Mouse (Mus musculus): ENCODE results near the gene Krtap19-9b. TPM values are rescaled to one million over a fixed set of nuclear protein-coding genes. Genes with fewer than 3 reads are reported as not detected.

Gene Krtap19-9b
- not detected in 2 replicates for polyA plus RNA-seq (2015; fragmentation: Nextera tagmentation; extraction: Ambion mirVana)

DNA sequence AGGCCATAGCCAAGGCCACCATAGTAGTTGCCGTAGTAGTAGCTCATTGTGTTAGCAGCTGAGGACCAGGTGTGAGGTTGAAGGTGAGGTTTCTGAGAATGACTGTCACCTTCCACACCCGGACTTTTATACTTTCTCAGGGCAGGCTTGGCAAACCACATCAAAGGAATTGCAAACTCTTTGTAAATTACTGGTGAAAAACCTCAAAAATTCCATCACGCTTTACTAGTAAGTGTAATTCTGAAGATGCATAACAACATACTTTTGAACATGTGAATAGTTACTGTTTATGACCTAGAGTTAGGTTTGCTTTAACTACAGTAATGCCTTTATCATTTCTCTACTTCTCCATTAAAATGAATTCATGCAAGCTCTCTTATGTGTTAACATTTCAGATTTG, at the start of gene Krtap19-9b:
Krtap19-9b (minus strand) TSS at position 101 of the 400 bp plus-strand sequence.
- DNase-seq (ENCODE audit: low spot score): no peak

GRCm38 (mm10) chr16:88962773-88963172, 30.7 kb upstream of the Krtap19-9b start, which contains the start of gene Krtap16-3:
Krtap16-3 (minus strand) TSS chr16:88962873.
- no peak for DNase-seq (ENCODE audit: low spot score)

DNA sequence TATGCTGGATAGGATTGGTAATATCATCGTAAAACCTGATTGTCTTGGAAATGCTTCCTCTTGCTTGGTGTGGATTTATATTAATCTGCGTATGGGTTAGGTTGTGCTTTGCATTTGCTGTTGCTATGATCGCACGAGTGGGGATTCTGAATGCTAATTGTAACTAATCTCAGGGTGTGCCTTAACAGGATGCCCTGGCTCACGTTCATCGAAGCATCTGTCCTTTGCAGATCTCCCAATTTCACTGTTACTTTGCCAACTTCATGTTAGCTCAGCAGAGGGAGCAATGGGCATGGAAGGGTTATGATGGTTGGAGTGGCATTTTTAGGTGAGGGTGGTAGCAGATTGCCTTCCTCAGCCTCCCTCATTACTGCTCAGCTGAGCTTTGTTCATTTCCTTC, 9.0 kb upstream of the Krtap19-9b start:
- no peak for DNase-seq (ENCODE audit: low spot score)

DNA sequence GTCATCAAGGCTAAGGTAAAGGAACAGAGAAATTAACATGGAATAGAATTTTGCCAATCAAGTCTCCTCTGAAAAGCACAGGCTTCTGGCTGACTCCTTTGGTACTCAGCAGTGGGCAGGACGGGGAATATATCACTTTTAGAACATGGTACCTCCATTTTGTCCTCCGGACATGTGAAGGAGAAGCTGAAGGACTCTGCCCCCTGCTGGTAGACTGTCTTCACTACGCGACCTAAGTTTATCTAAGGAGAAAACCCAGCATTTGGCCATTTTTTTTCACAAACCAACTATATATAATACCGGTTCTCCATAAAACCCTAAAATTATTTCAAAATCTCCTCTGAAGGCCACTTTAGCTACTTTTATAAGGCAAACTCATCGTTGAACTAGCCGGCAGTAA, 6.2 kb upstream of the Krtap19-9b start:
- no peak for DNase-seq (ENCODE audit: low spot score)

DNA sequence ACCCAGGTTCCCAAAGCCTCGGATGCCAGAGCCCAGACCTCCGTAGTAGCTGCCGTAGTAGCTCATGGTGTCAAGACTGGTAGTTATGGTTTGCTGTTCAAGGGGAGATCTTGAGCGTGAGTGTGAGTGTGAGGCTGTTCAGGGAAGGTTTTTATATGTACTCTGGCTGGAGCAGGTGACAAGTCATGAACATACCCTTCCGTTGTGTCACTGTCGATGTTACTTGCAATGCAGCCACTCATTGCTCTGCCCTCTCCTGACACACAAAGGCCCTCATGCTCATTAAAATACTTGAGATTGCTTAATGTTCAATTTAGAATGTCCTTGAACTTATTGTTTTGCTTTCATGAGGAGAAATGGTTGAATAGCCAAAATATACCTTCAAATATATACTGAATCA, 35.7 kb downstream of the Krtap19-9b start, which contains the start of gene Krtap19-5:
Krtap19-5 (minus strand) TSS at position 101 of the 400 bp plus-strand sequence.
- DNase-seq (ENCODE audit: low spot score): no peak

DNA sequence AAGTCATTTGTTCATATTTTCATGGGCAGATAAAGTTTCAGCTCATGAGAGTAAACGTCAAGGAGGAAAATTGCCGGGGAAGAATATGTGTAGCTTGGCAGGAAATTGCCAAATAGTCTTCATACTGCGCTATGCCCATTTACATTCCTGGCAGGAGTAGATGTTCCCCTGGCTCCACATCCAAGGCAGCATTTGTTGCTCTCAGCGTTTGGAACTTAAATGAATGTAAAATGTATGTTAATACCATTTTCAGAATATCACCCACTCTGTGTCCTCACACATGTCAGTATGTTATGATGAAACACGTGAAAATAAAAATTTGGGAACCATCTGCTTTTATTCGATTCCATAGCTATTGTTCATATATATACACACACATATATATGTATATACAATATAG, 45.2 kb downstream of the Krtap19-9b start:
- no peak for DNase-seq (ENCODE audit: low spot score)

DNA sequence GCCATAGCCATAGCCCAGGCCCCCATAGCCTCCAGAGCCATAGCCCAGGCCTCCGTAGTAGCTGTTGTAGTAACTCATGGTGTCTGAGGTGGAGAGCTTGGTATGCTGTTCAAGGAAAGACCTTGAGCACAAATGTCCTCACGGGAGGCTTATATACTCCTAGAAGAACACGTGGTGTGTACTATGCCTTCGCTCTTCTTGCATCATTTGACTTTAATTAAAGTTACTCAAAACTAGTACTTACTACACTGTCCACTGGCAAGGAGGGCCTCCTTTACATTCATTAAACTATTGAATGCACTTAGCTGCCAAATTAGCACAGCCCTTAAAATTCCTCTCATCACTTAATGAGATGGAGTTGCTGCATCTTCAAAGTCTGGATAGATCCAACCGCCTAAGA, 47.1 kb downstream of the Krtap19-9b start, which contains the start of gene Krtap19-4:
Krtap19-4 (minus strand) TSS at position 101 of the 400 bp plus-strand sequence.
- no peak for DNase-seq (ENCODE audit: low spot score)

Other genes starting within 250 kb of the Krtap19-9b start
- gene 2310061N02Rik, start 224.3 kb downstream of the Krtap19-9b start, polyA plus RNA-seq (2015; fragmentation: Nextera tagmentation; extraction: Ambion mirVana): not detected in 2 replicates
- gene Krtap13-1, start 203.4 kb downstream of the Krtap19-9b start, polyA plus RNA-seq (2015; fragmentation: Nextera tagmentation; extraction: Ambion mirVana): not detected in 2 replicates
- gene Krtap13, start 180.6 kb downstream of the Krtap19-9b start, polyA plus RNA-seq (2015; fragmentation: Nextera tagmentation; extraction: Ambion mirVana): not detected in 2 replicates
- gene 2310034C09Rik, start 173.4 kb downstream of the Krtap19-9b start, polyA plus RNA-seq (2015; fragmentation: Nextera tagmentation; extraction: Ambion mirVana): 0.13 TPM in 1 of 2 replicates, not detected in the other
- gene 2310057N15Rik, start 158.1 kb downstream of the Krtap19-9b start, polyA plus RNA-seq (2015; fragmentation: Nextera tagmentation; extraction: Ambion mirVana): not detected in 2 replicates
- gene Gm5965, start 154.4 kb downstream of the Krtap19-9b start, polyA plus RNA-seq (2015; fragmentation: Nextera tagmentation; extraction: Ambion mirVana): not detected in 2 replicates
- gene Gm20741, start 120.0 kb downstream of the Krtap19-9b start, polyA plus RNA-seq (2015; fragmentation: Nextera tagmentation; extraction: Ambion mirVana): not detected in 2 replicates
- gene Krtap15, start 112.0 kb downstream of the Krtap19-9b start, polyA plus RNA-seq (2015; fragmentation: Nextera tagmentation; extraction: Ambion mirVana): not detected in 2 replicates
- gene Krtap14, start 106.1 kb downstream of the Krtap19-9b start, polyA plus RNA-seq (2015; fragmentation: Nextera tagmentation; extraction: Ambion mirVana): not detected in 2 replicates
- not detected in 2 replicates for gene Krtap19-1, start 62.9 kb downstream of the Krtap19-9b start, polyA plus RNA-seq (2015; fragmentation: Nextera tagmentation; extraction: Ambion mirVana)
- not detected in 2 replicates for gene Krtap19-2, start 58.0 kb downstream of the Krtap19-9b start, polyA plus RNA-seq (2015; fragmentation: Nextera tagmentation; extraction: Ambion mirVana)
- gene Krtap19-3, start 54.2 kb downstream of the Krtap19-9b start, polyA plus RNA-seq (2015; fragmentation: Nextera tagmentation; extraction: Ambion mirVana): not detected in 2 replicates
- gene Krtap19-4, start 47.2 kb downstream of the Krtap19-9b start, polyA plus RNA-seq (2015; fragmentation: Nextera tagmentation; extraction: Ambion mirVana): not detected in 2 replicates
- gene Krtap19-5, start 35.8 kb downstream of the Krtap19-9b start, polyA plus RNA-seq (2015; fragmentation: Nextera tagmentation; extraction: Ambion mirVana): not detected in 2 replicates
- gene Krtap16-3, start 30.6 kb upstream of the Krtap19-9b start, polyA plus RNA-seq (2015; fragmentation: Nextera tagmentation; extraction: Ambion mirVana): not detected in 2 replicates
- gene Krtap22-2, start 78.5 kb upstream of the Krtap19-9b start, polyA plus RNA-seq (2015; fragmentation: Nextera tagmentation; extraction: Ambion mirVana): not detected in 2 replicates
- not detected in 2 replicates for gene Gm10229, start 83.0 kb upstream of the Krtap19-9b start, polyA plus RNA-seq (2015; fragmentation: Nextera tagmentation; extraction: Ambion mirVana)
- gene Krtap6-1, start 99.4 kb upstream of the Krtap19-9b start, polyA plus RNA-seq (2015; fragmentation: Nextera tagmentation; extraction: Ambion mirVana): not detected in 2 replicates
- not detected in 2 replicates for gene Gm10228, start 109.2 kb upstream of the Krtap19-9b start, polyA plus RNA-seq (2015; fragmentation: Nextera tagmentation; extraction: Ambion mirVana)
- not detected in 2 replicates for gene Krtap6-5, start 115.6 kb upstream of the Krtap19-9b start, polyA plus RNA-seq (2015; fragmentation: Nextera tagmentation; extraction: Ambion mirVana)
- not detected in 2 replicates for gene 1110025L11Rik, start 131.7 kb upstream of the Krtap19-9b start, polyA plus RNA-seq (2015; fragmentation: Nextera tagmentation; extraction: Ambion mirVana)
- not detected in 2 replicates for gene Krtap6-3, start 151.8 kb upstream of the Krtap19-9b start, polyA plus RNA-seq (2015; fragmentation: Nextera tagmentation; extraction: Ambion mirVana)
- gene Gm6358, start 208.6 kb upstream of the Krtap19-9b start, polyA plus RNA-seq (2015; fragmentation: Nextera tagmentation; extraction: Ambion mirVana): not detected in 2 replicates
- gene Gm10061, start 218.8 kb upstream of the Krtap19-9b start, polyA plus RNA-seq (2015; fragmentation: Nextera tagmentation; extraction: Ambion mirVana): not detected in 2 replicates
- not detected in 2 replicates for gene Gm9789, start 225.7 kb upstream of the Krtap19-9b start, polyA plus RNA-seq (2015; fragmentation: Nextera tagmentation; extraction: Ambion mirVana)
- gene Gm7735, start 237.2 kb upstream of the Krtap19-9b start, polyA plus RNA-seq (2015; fragmentation: Nextera tagmentation; extraction: Ambion mirVana): not detected in 2 replicates
- not detected in 2 replicates for gene 1110057P08Rik, start 242.5 kb upstream of the Krtap19-9b start, polyA plus RNA-seq (2015; fragmentation: Nextera tagmentation; extraction: Ambion mirVana)